Mouse (Mus musculus): ENCODE data around the gene Gpc6.

- TF ChIP-seq POLR2A (IDR thresholded peaks at IDR 0.05; ENCODE audit: low read depth, low read length): no peak
- TF ChIP-seq RAD21 (IDR thresholded peaks at IDR 0.05; ENCODE audit: low read depth, low read length): no peak
Measured at GRCm38 (mm10) chr14:117773373-117773772, 848.3 kb downstream of the Gpc6 start.

Measured in CH12.LX (cell line).